Comparison of ENCODE assay signal across 9 mouse cellular contexts in genomic region chr7:78924300-78924699, GRCm38 (mm10). TPM values are rescaled to one million over a fixed set of nuclear protein-coding genes. Genes with fewer than 3 reads are reported as not detected.
DNase-seq lines count a peak whose midpoint lies in the region; ATAC-seq and TF ChIP-seq lines count a peak whose summit lies in the region.
"Had no signal": no experiment of that assay in that cellular context is flagged by ENCODE, and none has a peak within 500 bp of the region (broad histone marks: within the 10 kb centered on the region; RNA-seq: fewer than 3 reads in every experiment).

No protein-coding gene starts in this region.

- H3K27ac ChIP-seq in kidney, postnatal 0 days = no peak overlapping the region
- no peak overlapping the region for H3K27ac ChIP-seq in liver, embryonic 13.5 days
- H3K27ac ChIP-seq in neural tube, embryonic 14.5 days (ENCODE audit: low read depth, low read length) = no peak overlapping the region
- H3K27ac ChIP-seq: heart, embryonic 15.5 days had no signal

- ATAC-seq in kidney, postnatal 0 days (replicated peaks; ENCODE audit: low FRiP score, low read depth) = peak; percentile 33; the same call in 1 of the 2 replicates
- ATAC-seq in liver, embryonic 13.5 days (ENCODE audit: low read depth) = no peak
- ATAC-seq in neural tube, embryonic 14.5 days (ENCODE audit: low read depth) = peak; percentile 54; the same call in 1 of the 2 replicates

- no peak overlapping the region for H3K4me3 ChIP-seq in C2C12 (ENCODE audit: insufficient read depth, poor library complexity, severe bottlenecking)
- H3K4me3 ChIP-seq in kidney, postnatal 0 days (replicated peaks; ENCODE audit: low read depth, low read length) = no peak overlapping the region
- H3K4me3 ChIP-seq in liver, embryonic 13.5 days (replicated peaks) = no peak overlapping the region
- no peak overlapping the region for H3K4me3 ChIP-seq in neural tube, embryonic 14.5 days (ENCODE audit: low read depth, low read length)
- H3K4me3 ChIP-seq: heart, embryonic 15.5 days had no signal

- no peaks in the 10 kb centered on the region for H3K79me3 ChIP-seq in C2C12 (ENCODE audit: low read depth)

- 13% methylated on average over 6 of the region's 6 CpGs for WGBS in kidney, postnatal 0 days
- 6% methylated on average over 6 of the region's 6 CpGs for WGBS in liver, embryonic 13.5 days (ENCODE audit: insufficient replicate concordance)
- 9% methylated on average over 6 of the region's 6 CpGs for WGBS in neural tube, embryonic 14.5 days

- H3K4me1 ChIP-seq in kidney, postnatal 0 days (replicated peaks; ENCODE audit: insufficient read depth, low read length) = no peaks in the 10 kb centered on the region
- peaks cover 7% of the 10 kb centered on the region for H3K4me1 ChIP-seq in liver, embryonic 13.5 days (replicated peaks)
- no peaks in the 10 kb centered on the region for H3K4me1 ChIP-seq in neural tube, embryonic 14.5 days (ENCODE audit: control insufficient read depth, insufficient read depth, low read length)
- H3K4me1 ChIP-seq: heart, embryonic 15.5 days had no signal

- no peaks in the 10 kb centered on the region for H3K79me2 ChIP-seq in C2C12 (ENCODE audit: control insufficient read depth, insufficient read depth)

- no peak overlapping the region for H3K9ac ChIP-seq in kidney, postnatal 0 days (ENCODE audit: low read depth, low read length)
- no peak overlapping the region for H3K9ac ChIP-seq in liver, embryonic 13.5 days
- H3K9ac ChIP-seq in neural tube, embryonic 14.5 days (replicated peaks; ENCODE audit: low read depth, low read length) = no peak overlapping the region
- H3K9ac ChIP-seq: heart, embryonic 15.5 days had no signal

- DNase-seq in Muller cell, postnatal 12 days (ENCODE audit: inconsistent ontology term) = peak; percentile 54
- DNase-seq in cerebellum, postnatal 14 days = peak; percentile 86 to 90
- DNase-seq in frontal cortex, postnatal 36 days (ENCODE audit: low spot score in 2 of 2) = peak; percentile 54 to 71
- DNase-seq in kidney, postnatal 0 days (ENCODE audit: low spot score) = peak; percentile 88
- DNase-seq in liver, embryonic 13.5 days = peak; percentile 23
- DNase-seq in thymus, postnatal 25 days = peak; percentile 51

- H3K36me3 ChIP-seq in C2C12 (ENCODE audit: control insufficient read depth, insufficient read depth) = no peaks in the 10 kb centered on the region
- H3K36me3 ChIP-seq in kidney, postnatal 0 days (ENCODE audit: insufficient read depth, low read length) = no peaks in the 10 kb centered on the region
- H3K36me3 ChIP-seq in liver, embryonic 13.5 days = no peaks in the 10 kb centered on the region
- H3K36me3 ChIP-seq in neural tube, embryonic 14.5 days (ENCODE audit: control insufficient read depth, insufficient read depth, low read length) = no peaks in the 10 kb centered on the region
- H3K36me3 ChIP-seq: heart, embryonic 15.5 days had no signal

- no peaks in the 10 kb centered on the region for H3K9me3 ChIP-seq in kidney, postnatal 0 days (replicated peaks; ENCODE audit: low read length)
- H3K9me3 ChIP-seq in liver, embryonic 13.5 days (replicated peaks) = no peaks in the 10 kb centered on the region
- H3K9me3 ChIP-seq in neural tube, embryonic 14.5 days (ENCODE audit: control insufficient read depth, low read length) = no peaks in the 10 kb centered on the region
- H3K9me3 ChIP-seq: heart, embryonic 15.5 days had no signal

- H3K27me3 ChIP-seq in C2C12 (ENCODE audit: control insufficient read depth, insufficient read depth, insufficient read length) = peaks cover 5% of the 10 kb centered on the region
- no peaks in the 10 kb centered on the region for H3K27me3 ChIP-seq in kidney, postnatal 0 days (ENCODE audit: insufficient read depth, low read length)
- peaks cover 5% of the 10 kb centered on the region; the same call in 1 of the 2 replicates for H3K27me3 ChIP-seq in liver, embryonic 13.5 days
- no peaks in the 10 kb centered on the region for H3K27me3 ChIP-seq in neural tube, embryonic 14.5 days (ENCODE audit: control insufficient read depth, insufficient read depth, low read length)

- TF ChIP-seq CTCF in C2C12 (IDR thresholded peaks at IDR 0.05; ENCODE audit: control insufficient read depth, insufficient read depth, insufficient read length) = peak; percentile 39
- TF ChIP-seq CTCF in kidney, postnatal 0 days (IDR thresholded peaks at IDR 0.05; ENCODE audit: low read depth) = peak; percentile 96

- H3K4me2 ChIP-seq in kidney, postnatal 0 days (ENCODE audit: low read length) = no peak overlapping the region
- H3K4me2 ChIP-seq in liver, embryonic 13.5 days = no peak overlapping the region
- H3K4me2 ChIP-seq in neural tube, embryonic 14.5 days (ENCODE audit: low read depth, low read length) = no peak overlapping the region
- H3K4me2 ChIP-seq: heart, embryonic 15.5 days had no signal

- H3ac ChIP-seq in C2C12 (ENCODE audit: control insufficient read depth, insufficient read length, low read depth) = no peak overlapping the region

TF ChIP-seq in C2C12, 6 proteins besides CTCF, POLR2A, EP300 and RAD21:
- TF ChIP-seq FOSL1 (IDR thresholded peaks at IDR 0.05; ENCODE audit: insufficient read depth, low read length, poor library complexity, severe bottlenecking) (no peak), MYOG (IDR thresholded peaks at IDR 0.05; ENCODE audit: control insufficient read depth, extremely low read depth, insufficient read length) (no peak)

RNA-seq across cellular contexts. Expression of gene Isg20, which starts 11.1 kb away (rescaled TPM):
- polyA plus RNA-seq in C2C12 (2012; fragmentation: generic; extraction: Trizol) = 5.3 TPM
- polyA plus RNA-seq in kidney, postnatal 0 days (2015; fragmentation: Nextera tagmentation; extraction: Ambion mirVana) = 2.3 and 2.8 TPM in 2 replicates
- polyA plus RNA-seq in liver, embryonic 13.5 days (2015; fragmentation: Nextera tagmentation; extraction: Ambion mirVana) = 21.6 and 26.2 TPM in 2 replicates
- 0.77 and 1.3 TPM in 2 replicates for polyA plus RNA-seq in neural tube, embryonic 14.5 days (2014; fragmentation: Nextera tagmentation; extraction: Ambion mirVana)

RNA-seq across cellular contexts. Expression of gene Aen, which starts 28.6 kb away (rescaled TPM):
- 77.7 TPM for polyA plus RNA-seq in C2C12 (2012; fragmentation: generic; extraction: Trizol)
- 33.1 and 37.5 TPM in 2 replicates for polyA plus RNA-seq in kidney, postnatal 0 days (2015; fragmentation: Nextera tagmentation; extraction: Ambion mirVana)
- polyA plus RNA-seq in liver, embryonic 13.5 days (2015; fragmentation: Nextera tagmentation; extraction: Ambion mirVana) = 27.4 and 28.1 TPM in 2 replicates
- 38.9 and 47.5 TPM in 2 replicates for polyA plus RNA-seq in neural tube, embryonic 14.5 days (2014; fragmentation: Nextera tagmentation; extraction: Ambion mirVana)

Comparison
In these comparisons a context has a peak if more than half of its experiments do, and no peak if none do; other contexts are left out.
1. DNase-seq: peak in every context shown above with its lines; median percentile 88 in cerebellum, postnatal 14 days; 88 in kidney, postnatal 0 days; 62 in frontal cortex, postnatal 36 days; 54 in Muller cell, postnatal 12 days; 51 in thymus, postnatal 25 days; 23 in liver, embryonic 13.5 days.